Mouse (Mus musculus): ENCODE results near the gene Olfr63. TPM values are rescaled to one million over a fixed set of nuclear protein-coding genes. Genes with fewer than 3 reads are reported as not detected.
A peak's percentile ranks its signal among the peaks of the same experiment; 100 is the strongest.
"Not testable (repeated sequence)": the region's sequence is repeated elsewhere in the genome, so short reads cannot be mapped to it uniquely, and the experiment has no call there.

Olfr63 gene
- 0.01 TPM in 1 of 2 replicates, not detected in the other for polyA plus RNA-seq (2014; fragmentation: Nextera tagmentation; extraction: Ambion mirVana)

GRCm38 (mm10) chr17:33264376-33264775, at the start of gene Olfr63:
Olfr63 (plus strand) TSS chr17:33264676.
- ATAC-seq (ENCODE audit: insufficient number of reproducible peaks, low FRiP score, low TSS enrichment, low read depth), result no peak
- WGBS, result 88% methylated on average over 1 of the region's 1 CpGs
- H3K27ac ChIP-seq (replicated peaks; ENCODE audit: low read depth, low read length), result no peak within 1 kb of the TSS
- no peaks in the 10 kb centered on the region for H3K9me3 ChIP-seq (ENCODE audit: control insufficient read depth, low read length)
- H3K4me3 ChIP-seq (ENCODE audit: low read depth, low read length), result no peak within 1 kb of the TSS
- no peaks in the 10 kb centered on the region for H3K36me3 ChIP-seq (ENCODE audit: control insufficient read depth, insufficient read depth, low read length)
- no peaks in the 10 kb centered on the region for H3K4me1 ChIP-seq (ENCODE audit: control insufficient read depth, insufficient read depth, low read length)
- no peaks in the 10 kb centered on the region for H3K27me3 ChIP-seq (ENCODE audit: control insufficient read depth, insufficient read depth, low read length)
- no peak within 1 kb of the TSS for H3K9ac ChIP-seq (ENCODE audit: low read length)
- H3K4me2 ChIP-seq (ENCODE audit: low read depth, severe bottlenecking), result no peak within 1 kb of the TSS
- no peak for DNase-seq (ENCODE audit: low spot score)

GRCm38 (mm10) chr17:33221590-33221989, 42.9 kb upstream of the Olfr63 start, which contains the start of gene Olfr1564:
Olfr1564 (minus strand) TSS chr17:33221690.
- Histone ChIP-seq H3K4me3 (ENCODE audit: low read depth, low read length) (no peak within 1 kb of the TSS), H3K9me3 (ENCODE audit: control insufficient read depth, low read length) (no peaks in the 10 kb centered on the region), H3K36me3 (ENCODE audit: control insufficient read depth, insufficient read depth, low read length) (no peaks in the 10 kb centered on the region), H3K4me2 (ENCODE audit: low read depth, severe bottlenecking) (no peak within 1 kb of the TSS), H3K9ac (ENCODE audit: low read length) (no peak within 1 kb of the TSS), H3K4me1 (ENCODE audit: control insufficient read depth, insufficient read depth, low read length) (no peaks in the 10 kb centered on the region), H3K27me3 (ENCODE audit: control insufficient read depth, insufficient read depth, low read length) (no peaks in the 10 kb centered on the region), H3K27ac (replicated peaks; ENCODE audit: low read depth, low read length) (no peak within 1 kb of the TSS)
- ATAC-seq (ENCODE audit: insufficient number of reproducible peaks, low FRiP score, low TSS enrichment, low read depth) (no peak), DNase-seq (ENCODE audit: low spot score) (no peak)
- WGBS, result 87% methylated on average over 2 of the region's 2 CpGs

DNA sequence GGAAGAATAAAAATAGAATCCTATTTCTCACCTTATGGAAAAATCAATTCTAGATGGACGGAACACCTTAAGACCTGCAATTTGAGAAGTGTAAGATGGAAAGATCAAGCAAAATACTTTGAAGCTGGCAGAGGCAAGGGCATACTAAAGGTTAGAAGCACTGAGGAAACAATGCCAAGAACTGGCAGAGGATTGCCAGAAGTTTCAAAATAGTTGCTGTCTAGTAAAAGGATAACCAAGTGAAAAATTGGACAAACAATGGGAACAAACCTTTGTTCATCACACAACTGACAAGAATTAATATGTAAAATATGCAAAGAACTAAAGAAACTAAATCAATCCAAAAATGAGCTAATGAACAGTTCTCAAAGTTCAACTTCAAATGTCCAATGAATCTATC, 27.8 kb upstream of the Olfr63 start:
- not testable (repeated sequence) for H3K9ac ChIP-seq (ENCODE audit: low read length); ATAC-seq (ENCODE audit: insufficient number of reproducible peaks, low FRiP score, low TSS enrichment, low read depth); H3K9me3 ChIP-seq (ENCODE audit: control insufficient read depth, low read length); DNase-seq (ENCODE audit: low spot score); H3K4me2 ChIP-seq (ENCODE audit: low read depth, severe bottlenecking); H3K27me3 ChIP-seq (ENCODE audit: control insufficient read depth, insufficient read depth, low read length); H3K27ac ChIP-seq (replicated peaks; ENCODE audit: low read depth, low read length); H3K36me3 ChIP-seq (ENCODE audit: control insufficient read depth, insufficient read depth, low read length); H3K4me1 ChIP-seq (ENCODE audit: control insufficient read depth, insufficient read depth, low read length); H3K4me3 ChIP-seq (ENCODE audit: low read depth, low read length)
- WGBS, result 96% methylated on average over 1 of the region's 1 CpGs

GRCm38 (mm10) chr17:33254530-33255318, 9.8 kb upstream of the Olfr63 start, which contains the start of gene Zfp955a:
Zfp955a (minus strand) TSS chr17:33255145.
- H3K9ac ChIP-seq (ENCODE audit: low read length); H3K9me3 ChIP-seq (ENCODE audit: control insufficient read depth, low read length); DNase-seq (ENCODE audit: low spot score); H3K36me3 ChIP-seq (ENCODE audit: control insufficient read depth, insufficient read depth, low read length); H3K27me3 ChIP-seq (ENCODE audit: control insufficient read depth, insufficient read depth, low read length); H3K4me3 ChIP-seq (ENCODE audit: low read depth, low read length); H3K4me1 ChIP-seq (ENCODE audit: control insufficient read depth, insufficient read depth, low read length); H3K27ac ChIP-seq (replicated peaks; ENCODE audit: low read depth, low read length); H3K4me2 ChIP-seq (ENCODE audit: low read depth, severe bottlenecking): not testable (repeated sequence)
- ATAC-seq (ENCODE audit: insufficient number of reproducible peaks, low FRiP score, low TSS enrichment, low read depth), result peak; percentile 92
- WGBS, result 24% methylated on average over 1 of the region's 34 CpGs

DNA sequence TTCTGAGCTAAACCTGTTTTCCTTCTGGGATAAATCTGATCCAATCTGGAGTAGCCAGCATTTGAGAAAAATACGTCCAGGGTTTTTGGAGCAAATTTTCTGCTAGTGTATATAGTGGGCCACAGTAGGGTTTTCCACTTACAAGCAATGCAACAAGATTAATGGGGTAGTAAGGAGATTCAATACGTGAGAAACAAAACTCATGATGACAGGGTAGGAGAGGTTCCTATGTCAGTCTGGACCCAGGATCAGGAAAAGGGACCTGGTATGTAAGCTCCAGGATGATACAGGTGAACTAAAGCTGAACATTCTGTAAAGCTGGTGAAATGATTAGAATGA, 9.2 kb upstream of the Olfr63 start:
- H3K9ac ChIP-seq (ENCODE audit: low read length); H3K27ac ChIP-seq (replicated peaks; ENCODE audit: low read depth, low read length); H3K9me3 ChIP-seq (ENCODE audit: control insufficient read depth, low read length); DNase-seq (ENCODE audit: low spot score); H3K4me3 ChIP-seq (ENCODE audit: low read depth, low read length); H3K4me1 ChIP-seq (ENCODE audit: control insufficient read depth, insufficient read depth, low read length); H3K27me3 ChIP-seq (ENCODE audit: control insufficient read depth, insufficient read depth, low read length); H3K4me2 ChIP-seq (ENCODE audit: low read depth, severe bottlenecking); H3K36me3 ChIP-seq (ENCODE audit: control insufficient read depth, insufficient read depth, low read length); ATAC-seq (ENCODE audit: insufficient number of reproducible peaks, low FRiP score, low TSS enrichment, low read depth): not testable (repeated sequence)
- WGBS, result no CpG with 5 or more reads among the region's 2 CpGs

GRCm38 (mm10) chr17:33268907-33269306, 4.4 kb downstream of the Olfr63 start:
- Histone ChIP-seq H3K27ac (replicated peaks; ENCODE audit: low read depth, low read length) (no peak overlapping the region), H3K9ac (ENCODE audit: low read length) (no peak overlapping the region), H3K4me2 (ENCODE audit: low read depth, severe bottlenecking) (no peak overlapping the region), H3K4me1 (ENCODE audit: control insufficient read depth, insufficient read depth, low read length) (no peaks in the 10 kb centered on the region), H3K36me3 (ENCODE audit: control insufficient read depth, insufficient read depth, low read length) (no peaks in the 10 kb centered on the region), H3K27me3 (ENCODE audit: control insufficient read depth, insufficient read depth, low read length) (no peaks in the 10 kb centered on the region), H3K9me3 (ENCODE audit: control insufficient read depth, low read length) (no peaks in the 10 kb centered on the region), H3K4me3 (ENCODE audit: low read depth, low read length) (no peak overlapping the region)
- 88% methylated on average over 9 of the region's 9 CpGs for WGBS
- no peak for ATAC-seq (ENCODE audit: insufficient number of reproducible peaks, low FRiP score, low TSS enrichment, low read depth)
- DNase-seq (ENCODE audit: low spot score), result no peak

DNA sequence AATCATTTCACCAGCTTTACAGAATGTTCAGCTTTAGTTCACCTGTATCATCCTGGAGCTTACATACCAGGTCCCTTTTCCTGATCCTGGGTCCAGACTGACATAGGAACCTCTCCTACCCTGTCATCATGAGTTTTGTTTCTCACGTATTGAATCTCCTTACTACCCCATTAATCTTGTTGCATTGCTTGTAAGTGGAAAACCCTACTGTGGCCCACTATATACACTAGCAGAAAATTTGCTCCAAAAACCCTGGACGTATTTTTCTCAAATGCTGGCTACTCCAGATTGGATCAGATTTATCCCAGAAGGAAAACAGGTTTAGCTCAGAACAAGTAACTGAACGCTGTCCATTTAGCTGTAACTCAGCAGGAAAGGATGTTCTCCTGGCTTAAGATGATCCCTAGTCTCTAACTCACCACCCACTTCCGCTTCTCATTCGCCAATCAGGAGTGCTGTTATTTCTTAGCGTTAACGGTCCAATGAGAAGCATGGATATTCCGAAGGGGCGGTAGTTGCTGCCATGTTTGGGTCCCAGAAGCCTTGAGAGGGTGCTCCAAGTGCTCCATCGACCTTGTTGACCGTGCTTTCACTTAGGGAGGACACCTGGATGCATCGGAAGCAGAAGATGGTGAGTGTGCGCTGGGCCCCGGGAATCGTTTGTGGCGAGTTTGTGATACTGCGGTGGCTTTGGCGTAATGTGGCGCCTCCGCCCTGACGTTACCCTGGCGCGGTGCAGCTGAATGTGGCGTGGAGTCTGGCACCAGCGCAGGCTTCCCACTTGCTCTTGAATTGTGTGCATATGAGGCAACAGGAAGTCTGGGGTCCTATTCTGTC, 24.8 kb downstream of the Olfr63 start, which contains the start of gene Zfp955b:
TSS of gene Zfp955b (plus strand) at position 506 of the 837 bp plus-strand sequence.
- not testable (repeated sequence) for H3K27ac ChIP-seq (replicated peaks; ENCODE audit: low read depth, low read length); H3K9me3 ChIP-seq (ENCODE audit: control insufficient read depth, low read length); H3K4me1 ChIP-seq (ENCODE audit: control insufficient read depth, insufficient read depth, low read length); H3K4me3 ChIP-seq (ENCODE audit: low read depth, low read length); H3K36me3 ChIP-seq (ENCODE audit: control insufficient read depth, insufficient read depth, low read length); H3K4me2 ChIP-seq (ENCODE audit: low read depth, severe bottlenecking); H3K9ac ChIP-seq (ENCODE audit: low read length); H3K27me3 ChIP-seq (ENCODE audit: control insufficient read depth, insufficient read depth, low read length); DNase-seq (ENCODE audit: low spot score)
- no CpG with 5 or more reads among the region's 25 CpGs for WGBS
- peak; percentile 98 for ATAC-seq (ENCODE audit: insufficient number of reproducible peaks, low FRiP score, low TSS enrichment, low read depth)

DNA sequence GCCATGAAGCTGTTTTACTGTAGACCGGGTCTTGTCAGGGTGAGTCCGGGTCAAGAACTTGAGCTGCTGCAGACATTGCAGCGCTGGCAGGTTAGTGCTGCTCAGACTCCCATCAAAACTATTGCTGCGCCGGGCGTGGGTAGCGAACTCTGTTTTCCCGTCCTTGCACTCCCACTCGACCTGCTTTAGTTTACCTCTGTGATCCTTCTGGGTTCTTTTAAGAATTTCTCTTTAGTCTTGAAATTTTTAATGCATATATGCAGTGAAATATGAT, 25.3 kb downstream of the Olfr63 start:
- H3K4me1 ChIP-seq (ENCODE audit: control insufficient read depth, insufficient read depth, low read length); H3K9ac ChIP-seq (ENCODE audit: low read length): not testable (repeated sequence)
- ATAC-seq (ENCODE audit: insufficient number of reproducible peaks, low FRiP score, low TSS enrichment, low read depth), result peak; percentile 51

More for the DNA sequence above, 25.3 kb downstream of the Olfr63 start:
- WGBS, result no CpG with 5 or more reads among the region's 9 CpGs
- H3K9me3 ChIP-seq (ENCODE audit: control insufficient read depth, low read length); H3K4me3 ChIP-seq (ENCODE audit: low read depth, low read length); H3K27me3 ChIP-seq (ENCODE audit: control insufficient read depth, insufficient read depth, low read length); H3K36me3 ChIP-seq (ENCODE audit: control insufficient read depth, insufficient read depth, low read length); H3K27ac ChIP-seq (replicated peaks; ENCODE audit: low read depth, low read length); DNase-seq (ENCODE audit: low spot score); H3K4me2 ChIP-seq (ENCODE audit: low read depth, severe bottlenecking): not testable (repeated sequence)
